Mouse (Mus musculus) myocyte (in vitro differentiated cells): ENCODE data around the gene Glp1r.

Source experiments
- CEBPB ChIP-seq: IDR thresholded peaks from 2 replicates; pipeline ENCODE4 v1.6.1; 2011; ENCODE audit warnings: mild to moderate bottlenecking, moderate library complexity; ENCODE audit not compliant: poor library complexity, insufficient read depth, severe bottlenecking
- MAX ChIP-seq: IDR thresholded peaks from one replicate; pipeline ENCODE4 v1.6.1; 2011; ENCODE audit warnings: low read depth, mild to moderate bottlenecking, control low read depth
- MYOD1 ChIP-seq, 3 experiments: IDR thresholded peaks; one replicate each; pipeline ENCODE4 v1.6.1; 2011; ENCODE audit warnings: control low read depth in 2 of 3, low read depth in 2 of 3, mild to moderate bottlenecking in 2 of 3, moderate library complexity in 1 of 3; ENCODE audit not compliant: insufficient read length in 2 of 3, control insufficient read depth in 1 of 3
- MYOG ChIP-seq, 3 experiments: IDR thresholded peaks; one replicate each; pipeline ENCODE4 v1.6.1; 2011; ENCODE audit warnings: control low read depth in 2 of 3, low read depth in 2 of 3, mild to moderate bottlenecking in 2 of 3; ENCODE audit not compliant: insufficient read length in 2 of 3, control insufficient read depth in 1 of 3, insufficient read depth in 1 of 3
- POLR2A ChIP-seq: IDR thresholded peaks from one replicate; pipeline ENCODE4 v1.6.1; 2011; ENCODE audit warnings: low read depth, mild to moderate bottlenecking, control low read depth, moderate library complexity; ENCODE audit not compliant: insufficient read length
- POLR2AphosphoS2 ChIP-seq: IDR thresholded peaks from one replicate; pipeline ENCODE4 v1.6.1; 2011; ENCODE audit warnings: low read depth, control low read depth; ENCODE audit not compliant: insufficient read length
- REST ChIP-seq: IDR thresholded peaks from one replicate; pipeline ENCODE4 v1.6.1; 2011; ENCODE audit warnings: mild to moderate bottlenecking, control low read depth, moderate library complexity; ENCODE audit not compliant: insufficient read depth, insufficient read length
- TCF12 ChIP-seq: IDR thresholded peaks from one replicate; pipeline ENCODE4 v1.6.1; 2011; ENCODE audit warnings: mild to moderate bottlenecking, control low read depth; ENCODE audit not compliant: poor library complexity, insufficient read depth, severe bottlenecking
- TCF3 ChIP-seq: IDR thresholded peaks from one replicate; pipeline ENCODE4 v1.6.1; 2011; ENCODE audit warnings: low read depth, control low read depth; ENCODE audit not compliant: insufficient read length
- USF1 ChIP-seq: IDR thresholded peaks from one replicate; pipeline ENCODE4 v1.6.1; 2011; ENCODE audit warnings: low read depth, mild to moderate bottlenecking, control low read depth, moderate library complexity

GRCm38 (mm10) chr17:30971877-30972276, 70.3 kb downstream of the Glp1r start:
- TF ChIP-seq POLR2A (no peak), POLR2AphosphoS2 (no peak), TCF12 (no peak), MYOD1 (IDR thresholded peaks at IDR 0.05; ENCODE audit: control insufficient read depth in 1 of 3, insufficient read length in 2 of 3, low read depth in 2 of 3) (no peak), USF1 (no peak), REST (no peak), MYOG (IDR thresholded peaks at IDR 0.05; ENCODE audit: control insufficient read depth in 1 of 3, insufficient read depth in 1 of 3, insufficient read length in 2 of 3, low read depth in 2 of 3) (no peak), MAX (no peak), TCF3 (no peak), CEBPB (no peak)
